Mouse (Mus musculus) heart, postnatal 4 days (tissue): Measurements from ENCODE around the gene Ankrd55. TPM values are rescaled to one million over a fixed set of nuclear protein-coding genes. Genes with fewer than 3 reads are reported as not detected.

ENCODE experiments used
- DNase-seq: peaks from one replicate; pipeline ENCODE4 v3.0.0; 2021
- total RNA-seq, 2 experiments: library from RNA; stranded (reverse); gene quantifications; 2 replicates each; pipeline ENCODE4 v1.2.3; 2021

The Ankrd55 gene
- not detected for total RNA-seq

- DNase-seq: peak; percentile 44
These were observed at the start of gene Ankrd55 for GRCm38 (mm10) chr13:112288225-112289178. TSS of gene Ankrd55 (plus strand) at chr13:112288451.

- no peak for DNase-seq
These were observed 49.0 kb upstream of the Ankrd55 start for GRCm38 (mm10) chr13:112239239-112239638.

- no peak for DNase-seq
These were observed 46.8 kb upstream of the Ankrd55 start for GRCm38 (mm10) chr13:112241431-112241830.

GRCm38 (mm10) chr13:112245131-112245530 lies 43.1 kb upstream of the Ankrd55 start:
- DNase-seq: no peak

GRCm38 (mm10) chr13:112251433-112251832 lies 36.8 kb upstream of the Ankrd55 start:
- no peak for DNase-seq

GRCm38 (mm10) chr13:112252012-112252411 lies 36.2 kb upstream of the Ankrd55 start:
- peak; percentile 36 for DNase-seq

GRCm38 (mm10) chr13:112252991-112253620 lies 35.1 kb upstream of the Ankrd55 start:
- DNase-seq: peak; percentile 73

GRCm38 (mm10) chr13:112254116-112254515 lies 34.1 kb upstream of the Ankrd55 start:
- DNase-seq: no peak

- DNase-seq: no peak
These were observed 32.4 kb upstream of the Ankrd55 start for GRCm38 (mm10) chr13:112255862-112256261.

- DNase-seq: no peak
These were observed 29.8 kb upstream of the Ankrd55 start for GRCm38 (mm10) chr13:112258478-112258877.

- DNase-seq: peak; percentile 82
These were observed 28.9 kb upstream of the Ankrd55 start for GRCm38 (mm10) chr13:112259398-112259797.

GRCm38 (mm10) chr13:112264666-112265065 lies 23.6 kb upstream of the Ankrd55 start:
- DNase-seq: peak; percentile 38

- DNase-seq: peak; percentile 44
These were observed 16.2 kb upstream of the Ankrd55 start for GRCm38 (mm10) chr13:112271901-112272537.

GRCm38 (mm10) chr13:112274636-112275035 lies 13.6 kb upstream of the Ankrd55 start:
- no peak for DNase-seq

- DNase-seq: no peak
These were observed 12.3 kb upstream of the Ankrd55 start for GRCm38 (mm10) chr13:112275951-112276350.

- no peak for DNase-seq
These were observed 10.7 kb upstream of the Ankrd55 start for GRCm38 (mm10) chr13:112277544-112277943.

- DNase-seq: no peak
These were observed 10.0 kb upstream of the Ankrd55 start for GRCm38 (mm10) chr13:112278251-112278650.

- DNase-seq: no peak
These were observed 1.1 kb upstream of the Ankrd55 start for GRCm38 (mm10) chr13:112287135-112287534.

- DNase-seq: no peak
These were observed 553 bp upstream of the Ankrd55 start for GRCm38 (mm10) chr13:112287571-112288224.

GRCm38 (mm10) chr13:112289338-112289737 lies 1.1 kb downstream of the Ankrd55 start:
- DNase-seq: no peak

- no peak for DNase-seq
These were observed 1.7 kb downstream of the Ankrd55 start for GRCm38 (mm10) chr13:112289981-112290380.

GRCm38 (mm10) chr13:112292489-112292888 lies 4.2 kb downstream of the Ankrd55 start:
- DNase-seq: peak; percentile 10
